Comparison of ENCODE assay signal across 8 mouse cellular contexts in the genomic region with DNA sequence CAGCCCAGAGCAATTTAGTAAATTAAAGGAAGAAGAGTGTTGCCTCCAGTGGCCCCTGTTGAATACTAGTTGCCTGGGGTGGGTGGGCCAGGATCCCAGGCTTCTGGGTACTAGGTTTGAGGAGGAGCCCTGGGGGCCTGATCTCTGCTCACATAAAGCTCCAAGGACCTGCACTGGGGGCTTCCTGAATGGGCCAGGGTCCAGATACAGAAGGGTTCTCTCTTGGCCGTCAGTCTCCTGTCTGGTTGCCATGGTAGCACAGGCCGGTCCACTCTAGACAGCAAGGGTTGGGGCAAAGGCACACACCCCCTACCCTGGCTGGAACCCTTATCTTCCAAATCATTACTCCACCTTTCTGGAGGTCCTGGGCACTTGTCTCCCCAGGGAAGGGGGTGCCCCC. TPM values are rescaled to one million over a fixed set of nuclear protein-coding genes. Genes with fewer than 3 reads are reported as not detected.
DNase-seq lines count a peak whose midpoint lies in the region; ATAC-seq and TF ChIP-seq lines count a peak whose summit lies in the region.
"Had no signal": no experiment of that assay in that cellular context is flagged by ENCODE, and none has a peak within 500 bp of the region (broad histone marks: within the 10 kb centered on the region; RNA-seq: fewer than 3 reads in every experiment).

No protein-coding gene starts in this region.

- TF ChIP-seq CTCF in forebrain, postnatal 0 days (IDR thresholded peaks at IDR 0.05; ENCODE audit: low read depth) = no peak
- no peak for TF ChIP-seq CTCF in small intestine, adult 2 months (IDR thresholded peaks at IDR 0.05; ENCODE audit: extremely low read depth, insufficient read length, insufficient replicate concordance, low read depth, low read length)

- H3K9me3 ChIP-seq in forebrain, postnatal 0 days (ENCODE audit: low read length) = no peaks in the 10 kb centered on the region
- no peaks in the 10 kb centered on the region for H3K9me3 ChIP-seq in limb, embryonic 15.5 days

- 0 out of 2 replicates have a peak overlapping the region, but pooled peaks have one; percentile 21 for H3K27ac ChIP-seq in forebrain, postnatal 0 days (ENCODE audit: low read depth, low read length)
- H3K27ac ChIP-seq in limb, embryonic 15.5 days = no peak overlapping the region
- H3K27ac ChIP-seq in small intestine, adult 2 months (ENCODE audit: insufficient read depth, low read depth, low read length) = peak overlapping the region; percentile 71

- H3K4me1 ChIP-seq in forebrain, postnatal 0 days (ENCODE audit: insufficient read depth) = peaks cover 25% of the 10 kb centered on the region
- H3K4me1 ChIP-seq in limb, embryonic 15.5 days = peaks cover 45% of the 10 kb centered on the region
- peaks cover 22% of the 10 kb centered on the region for H3K4me1 ChIP-seq in small intestine, adult 2 months (ENCODE audit: control insufficient read depth, insufficient read depth, insufficient read length, low read length)

- WGBS in forebrain, postnatal 0 days = 23% methylated on average over 2 of the region's 2 CpGs
- WGBS in limb, embryonic 15.5 days = 35% methylated on average over 2 of the region's 2 CpGs
- WGBS in small intestine, adult 2 months = 33% methylated on average over 2 of the region's 2 CpGs

- no peaks in the 10 kb centered on the region for H3K36me3 ChIP-seq in forebrain, postnatal 0 days (ENCODE audit: insufficient read depth)
- H3K36me3 ChIP-seq in limb, embryonic 15.5 days = no peaks in the 10 kb centered on the region
- H3K36me3 ChIP-seq in small intestine, adult 2 months (ENCODE audit: control insufficient read depth, insufficient read depth, low read length) = no peaks in the 10 kb centered on the region

- no peak for TF ChIP-seq POLR2A in small intestine, adult 2 months (IDR thresholded peaks at IDR 0.05; ENCODE audit: low read depth, low read length)

- no peaks in the 10 kb centered on the region; the same call in 1 of the 2 replicates for H3K27me3 ChIP-seq in forebrain, postnatal 0 days (ENCODE audit: insufficient read depth, low read length)
- H3K27me3 ChIP-seq in limb, embryonic 15.5 days = peaks cover 46% of the 10 kb centered on the region
- H3K27me3 ChIP-seq in small intestine, adult 2 months (ENCODE audit: control insufficient read depth, insufficient read depth, low read length) = peaks cover 15% of the 10 kb centered on the region; the same call in 1 of the 2 replicates

- 0 out of 2 replicates have a peak overlapping the region, but pooled peaks have one; percentile 4 for H3K9ac ChIP-seq in forebrain, postnatal 0 days
- no peak overlapping the region for H3K9ac ChIP-seq in limb, embryonic 15.5 days

- H3K4me3 ChIP-seq in forebrain, postnatal 0 days (ENCODE audit: low read depth, low read length) = no peak overlapping the region
- no peak overlapping the region; the same call in 1 of the 2 replicates for H3K4me3 ChIP-seq in limb, embryonic 15.5 days
- no peak overlapping the region for H3K4me3 ChIP-seq in small intestine, adult 2 months (ENCODE audit: low read depth, low read length)

- peak overlapping the region; percentile 85 for H3K4me2 ChIP-seq in forebrain, postnatal 0 days (ENCODE audit: low read depth)
- 0 out of 2 replicates have a peak overlapping the region, but pooled peaks have one; percentile 76 for H3K4me2 ChIP-seq in limb, embryonic 15.5 days

- ATAC-seq in forebrain, postnatal 0 days = no peak
- no peak for ATAC-seq in limb, embryonic 15.5 days (ENCODE audit: insufficient number of reproducible peaks, low FRiP score, low TSS enrichment, low read depth)

- DNase-seq in right cerebral cortex, postnatal 10 days (ENCODE audit: low spot score in 2 of 2) = peak; percentile 38 to 63
- no peak for DNase-seq in right cerebral cortex, postnatal 36 days (ENCODE audit: low spot score in 2 of 2)
- DNase-seq in forebrain, postnatal 0 days = no peak
- DNase-seq in adipocyte (ENCODE audit: low spot score) = no peak
- no peak for DNase-seq in adrenal gland, postnatal 25 days
- DNase-seq: thymus, postnatal 14 days had no signal

RNA-seq across cellular contexts. Expression of a gene that starts 4.7 kb away (rescaled TPM):
- total RNA-seq in forebrain, postnatal 0 days (2014; rRNA removed) = 129 TPM in 2 replicates
- polyA plus RNA-seq in forebrain, postnatal 0 days (2015; fragmentation: Nextera tagmentation; extraction: Ambion mirVana) = 45.8 and 49.6 TPM in 2 replicates
- 79.4 and 97.8 TPM in 2 replicates for polyA plus RNA-seq in limb, embryonic 15.5 days (2015; fragmentation: Nextera tagmentation; extraction: Ambion mirVana)
- polyA plus RNA-seq in small intestine, adult 2 months (2012; rRNA removed) = 178 and 333 TPM in 2 replicates
- 140 and 141 TPM in 2 replicates for total RNA-seq in adrenal gland, postnatal 25 days (2021)

RNA-seq across cellular contexts. Expression of a gene that starts 10.3 kb away (rescaled TPM):
- total RNA-seq in forebrain, postnatal 0 days (2014; rRNA removed) = 9.0 and 12.9 TPM in 2 replicates
- polyA plus RNA-seq in forebrain, postnatal 0 days (2015; fragmentation: Nextera tagmentation; extraction: Ambion mirVana) = 1.9 and 3.4 TPM in 2 replicates
- polyA plus RNA-seq in limb, embryonic 15.5 days (2015; fragmentation: Nextera tagmentation; extraction: Ambion mirVana) = 0.48 and 0.68 TPM in 2 replicates
- polyA plus RNA-seq in small intestine, adult 2 months (2012; rRNA removed) = 5.5 and 10.4 TPM in 2 replicates
- total RNA-seq in adrenal gland, postnatal 25 days (2021) = 0.43 and 1.2 TPM in 2 replicates

RNA-seq across cellular contexts. Expression of a gene that starts 28.6 kb away (rescaled TPM):
- 0.31 TPM in 1 of 2 replicates, not detected in the other for total RNA-seq in forebrain, postnatal 0 days (2014; rRNA removed)
- 0.40 TPM in 2 replicates for polyA plus RNA-seq in forebrain, postnatal 0 days (2015; fragmentation: Nextera tagmentation; extraction: Ambion mirVana)
- polyA plus RNA-seq in limb, embryonic 15.5 days (2015; fragmentation: Nextera tagmentation; extraction: Ambion mirVana) = 0.49 and 0.86 TPM in 2 replicates
- polyA plus RNA-seq in small intestine, adult 2 months (2012; rRNA removed) = 0.41 TPM in 1 of 2 replicates, not detected in the other
- total RNA-seq in adrenal gland, postnatal 25 days (2021) = 0.70 TPM in 1 of 2 replicates, not detected in the other

RNA-seq across cellular contexts. Expression of a gene that starts 28.9 kb away (rescaled TPM):
- total RNA-seq in forebrain, postnatal 0 days (2014; rRNA removed) = 22.1 and 29.7 TPM in 2 replicates
- polyA plus RNA-seq in forebrain, postnatal 0 days (2015; fragmentation: Nextera tagmentation; extraction: Ambion mirVana) = 4.9 and 5.7 TPM in 2 replicates
- polyA plus RNA-seq in limb, embryonic 15.5 days (2015; fragmentation: Nextera tagmentation; extraction: Ambion mirVana) = 4.4 and 5.5 TPM in 2 replicates
- 30.9 and 46.4 TPM in 2 replicates for polyA plus RNA-seq in small intestine, adult 2 months (2012; rRNA removed)
- total RNA-seq in adrenal gland, postnatal 25 days (2021) = 53.0 and 61.3 TPM in 2 replicates

RNA-seq across cellular contexts. Expression of a gene that starts 37.1 kb away (rescaled TPM):
- total RNA-seq in forebrain, postnatal 0 days (2014; rRNA removed) = 39.3 and 41.8 TPM in 2 replicates
- 55.9 and 60.7 TPM in 2 replicates for polyA plus RNA-seq in forebrain, postnatal 0 days (2015; fragmentation: Nextera tagmentation; extraction: Ambion mirVana)
- polyA plus RNA-seq in limb, embryonic 15.5 days (2015; fragmentation: Nextera tagmentation; extraction: Ambion mirVana) = 56.3 and 59.3 TPM in 2 replicates
- polyA plus RNA-seq in small intestine, adult 2 months (2012; rRNA removed) = 8.5 and 10.1 TPM in 2 replicates
- 22.3 and 26.6 TPM in 2 replicates for total RNA-seq in adrenal gland, postnatal 25 days (2021)

Comparison
In these comparisons a context has a peak if more than half of its experiments do, and no peak if none do; other contexts are left out.
1. DNase-seq: peak in right cerebral cortex, postnatal 10 days (2 of 2); none in right cerebral cortex, postnatal 36 days (0 of 2), forebrain, postnatal 0 days (single experiment), adipocyte (single experiment) and adrenal gland, postnatal 25 days (single experiment).